Comparison of ENCODE assay signal across 11 mouse cellular contexts in genomic region chr11:109032729-109033128, GRCm38 (mm10).
DNase-seq lines count a peak whose midpoint lies in the region; ATAC-seq lines count a peak whose summit lies in the region.
"Had no signal": no experiment of that assay in that cellular context is flagged by ENCODE, and none has a peak within 500 bp of the region (broad histone marks: within the 10 kb centered on the region; RNA-seq: fewer than 3 reads in every experiment).

No protein-coding gene starts in this region.

- H3K36me3 ChIP-seq in embryonic facial prominence, embryonic 10.5 days (replicated peaks) = no peaks in the 10 kb centered on the region
- H3K36me3 ChIP-seq in midbrain, embryonic 12.5 days = no peaks in the 10 kb centered on the region
- H3K36me3 ChIP-seq: intestine, embryonic 15.5 days had no signal

- H3K4me3 ChIP-seq in embryonic facial prominence, embryonic 10.5 days = no peak overlapping the region
- H3K4me3 ChIP-seq in midbrain, embryonic 12.5 days = no peak overlapping the region
- H3K4me3 ChIP-seq: intestine, embryonic 15.5 days; megakaryocyte, embryonic 14.5 days had no signal

- no peak overlapping the region for H3K9ac ChIP-seq in midbrain, embryonic 12.5 days (replicated peaks)
- H3K9ac ChIP-seq: intestine, embryonic 15.5 days had no signal

- no peak overlapping the region for H3K27ac ChIP-seq in embryonic facial prominence, embryonic 10.5 days (replicated peaks)
- peak overlapping the region; percentile 61 for H3K27ac ChIP-seq in midbrain, embryonic 12.5 days (replicated peaks)
- H3K27ac ChIP-seq: intestine, embryonic 15.5 days had no signal

- 0 out of 2 replicates have a peak, but pooled peaks cover 4% of the 10 kb centered on the region for H3K4me1 ChIP-seq in embryonic facial prominence, embryonic 10.5 days
- peaks cover 25% of the 10 kb centered on the region; the same call in 1 of the 2 replicates for H3K4me1 ChIP-seq in midbrain, embryonic 12.5 days
- H3K4me1 ChIP-seq: intestine, embryonic 15.5 days; megakaryocyte, embryonic 14.5 days had no signal

- DNase-seq in cerebellum, postnatal 10 days = peak; percentile 72 to 83
- peak; percentile 8 for DNase-seq in embryonic facial prominence, embryonic 10.5 days (ENCODE audit: low spot score)
- DNase-seq in layer of hippocampus, adult 9-11 months = peak; percentile 37
- no peak for DNase-seq in spleen, postnatal 14 days (ENCODE audit: low spot score in 2 of 2)
- no peak for DNase-seq in urinary bladder, postnatal 10 days (ENCODE audit: low spot score)
- no peak for DNase-seq in heart, postnatal 14 days
- DNase-seq: thymus, postnatal 36 days had no signal

- no peak for ATAC-seq in cerebellum, adult (ENCODE audit: insufficient number of reproducible peaks, low FRiP score, low TSS enrichment)
- ATAC-seq in midbrain, embryonic 12.5 days (ENCODE audit: low FRiP score, low read depth) = peak; percentile 58; the same call in 1 of the 2 replicates
- ATAC-seq: intestine, embryonic 15.5 days had no signal

- peaks cover 22% of the 10 kb centered on the region for H3K27me3 ChIP-seq in embryonic facial prominence, embryonic 10.5 days (replicated peaks; ENCODE audit: low read depth, poor library complexity, severe bottlenecking)
- peaks cover 3% of the 10 kb centered on the region; the same call in 1 of the 2 replicates for H3K27me3 ChIP-seq in midbrain, embryonic 12.5 days
- H3K27me3 ChIP-seq: intestine, embryonic 15.5 days; megakaryocyte, embryonic 14.5 days had no signal

- WGBS in embryonic facial prominence, embryonic 10.5 days = 43% methylated on average over 6 of the region's 6 CpGs
- 19% methylated on average over 6 of the region's 6 CpGs for WGBS in midbrain, embryonic 12.5 days

- intact Hi-C loops in heart, postnatal 14 days (cut with DNase I) = loop anchor here (5.0 kb wide), 1 partner anchor 580 kb away; no protein-coding TSS in a partner anchor

- no peak overlapping the region for H3K4me2 ChIP-seq in midbrain, embryonic 12.5 days (replicated peaks)
- H3K4me2 ChIP-seq: intestine, embryonic 15.5 days had no signal

- no peaks in the 10 kb centered on the region for H3K9me3 ChIP-seq in embryonic facial prominence, embryonic 10.5 days
- no peaks in the 10 kb centered on the region for H3K9me3 ChIP-seq in midbrain, embryonic 12.5 days
- H3K9me3 ChIP-seq: intestine, embryonic 15.5 days had no signal

Comparison
In these comparisons a context has a peak if more than half of its experiments do, and no peak if none do; other contexts are left out.
1. DNase-seq: peak in cerebellum, postnatal 10 days (2 of 2), embryonic facial prominence, embryonic 10.5 days (single experiment) and layer of hippocampus, adult 9-11 months (single experiment); none in spleen, postnatal 14 days (0 of 2), urinary bladder, postnatal 10 days (single experiment) and heart, postnatal 14 days (0 of 2).